Mouse (Mus musculus) bone marrow macrophage, adult 2 months (primary cell): ENCODE measurements around the gene Ptpn3.

ENCODE experiments used
- CTCF ChIP-seq: IDR thresholded peaks from 2 replicates; pipeline ENCODE4 v1.5.1; 2012; ENCODE audit warnings: low read depth, mild to moderate bottlenecking, low read length, moderate library complexity
- POLR2A ChIP-seq: IDR thresholded peaks from 2 replicates; pipeline ENCODE4 v1.6.1; 2012; ENCODE audit warnings: mild to moderate bottlenecking, low read depth, low read length, borderline replicate concordance

- TF ChIP-seq CTCF (no peak), POLR2A (no peak)
These were observed 37.9 kb downstream of the Ptpn3 start for GRCm38 (mm10) chr4:57263695-57264094.
